Mouse (Mus musculus) C2C12 (cell line): Measurements from ENCODE around the gene Tmc6.

Experiments
- CEBPB ChIP-seq: IDR thresholded peaks from one replicate; pipeline ENCODE4 v1.6.1; 2011; ENCODE audit warnings: low read depth, mild to moderate bottlenecking, control low read depth, moderate library complexity
- CTCF ChIP-seq: IDR thresholded peaks from one replicate; pipeline ENCODE4 v1.5.1; 2011; ENCODE audit not compliant: control insufficient read depth, insufficient read depth, insufficient read length
- MAX ChIP-seq: IDR thresholded peaks from one replicate; pipeline ENCODE4 v1.6.1; 2011; ENCODE audit warnings: mild to moderate bottlenecking, control low read depth
- MYOG ChIP-seq: IDR thresholded peaks from one replicate; pipeline ENCODE4 v1.6.1; 2011; ENCODE audit not compliant: control insufficient read depth, insufficient read length; ENCODE audit errors: extremely low read depth
- USF1 ChIP-seq: IDR thresholded peaks from one replicate; pipeline ENCODE4 v1.6.1; 2011; ENCODE audit warnings: low read depth, mild to moderate bottlenecking, control low read depth, moderate library complexity

GRCm38 (mm10) chr11:117816389-117816996 lies 34.5 kb upstream of the Tmc6 start:
- no peak for TF ChIP-seq MAX
- no peak for TF ChIP-seq CTCF
- no peak for TF ChIP-seq MYOG
- TF ChIP-seq USF1, result no peak
- TF ChIP-seq CEBPB, result no peak
